Mouse (Mus musculus) left cerebral cortex, postnatal 25 days (tissue): ENCODE measurements at regions not wholly inside any gene's neighbourhood (a gene's known extent, or its start where the extent isn't known, plus 50 kb on each side); places are given as distances from the start of the nearest gene placed in this dataset.

Experiments
- DNase-seq, 2 experiments: peaks; one replicate each; pipeline ENCODE4 v3.0.0; 2022; ENCODE audit warnings: low spot score in 2 of 2, mixed read lengths in 1 of 2
- intact Hi-C: fragments of 180-260 bp; cut with DNase I; formaldehyde crosslinking; loops from one replicate; pipeline ENCODE4 v1.15.1; 2025

GRCm38 (mm10) chr8:12501824-12502223, 71.0 kb upstream of the Spaca7 start:
- peak in 1 of 2 experiments; percentile 9 for DNase-seq
- intact Hi-C loops: no loop called here

- intact Hi-C loops: no loop called here
- DNase-seq: peak in 1 of 2 experiments; percentile 16
These were observed 70.5 kb upstream of the Spaca7 start for GRCm38 (mm10) chr8:12502321-12502775.

GRCm38 (mm10) chr8:12502856-12503255, 70.0 kb upstream of the Spaca7 start:
- intact Hi-C loops: no loop called here
- no peak for DNase-seq

- no peak for DNase-seq
- intact Hi-C loops: no loop called here
These were observed 69.5 kb upstream of the Spaca7 start for GRCm38 (mm10) chr8:12503344-12503743.

- DNase-seq: no peak
- intact Hi-C loops: no loop called here
These were observed 68.6 kb upstream of the Spaca7 start for GRCm38 (mm10) chr8:12504240-12504639.

- no peak for DNase-seq
- intact Hi-C loops: no loop called here
These were observed 68.1 kb upstream of the Spaca7 start for GRCm38 (mm10) chr8:12504777-12505176.

GRCm38 (mm10) chr8:12510233-12510632, 62.6 kb upstream of the Spaca7 start:
- intact Hi-C loops: no loop called here
- DNase-seq: no peak

- intact Hi-C loops: no loop called here
- DNase-seq: no peak
These were observed 59.8 kb upstream of the Spaca7 start for GRCm38 (mm10) chr8:12513042-12513441.

- intact Hi-C loops: no loop called here
- DNase-seq: no peak
These were observed 58.7 kb upstream of the Spaca7 start for GRCm38 (mm10) chr8:12514138-12514537.

- DNase-seq: no peak
- intact Hi-C loops: no loop called here
These were observed 51.2 kb upstream of the Spaca7 start for GRCm38 (mm10) chr8:12521636-12522035.
